Mouse (Mus musculus) testis, adult 2 months (tissue): ENCODE measurements around the gene Pnp. TPM values are rescaled to one million over a fixed set of nuclear protein-coding genes. Genes with fewer than 3 reads are reported as not detected.

Experiments
- H3K27ac ChIP-seq: fragments of 200-500 bp; 2 replicates; pipeline ENCODE4 v1.5.1; 2012; ENCODE audit warnings: low read depth, low read length; ENCODE audit not compliant: control insufficient read depth, insufficient read depth
- H3K27me3 ChIP-seq: fragments of 200-500 bp; 2 replicates; pipeline ENCODE4 v1.6.1; 2012; ENCODE audit warnings: mild to moderate bottlenecking, low read length, moderate library complexity; ENCODE audit not compliant: control insufficient read depth, insufficient read depth
- H3K36me3 ChIP-seq: fragments of 200-500 bp; 2 replicates; pipeline ENCODE4 v1.6.1; 2012; ENCODE audit warnings: mild to moderate bottlenecking, low read length; ENCODE audit not compliant: control insufficient read depth, insufficient read depth
- H3K4me1 ChIP-seq: fragments of 200-500 bp; 2 replicates; pipeline ENCODE4 v1.6.1; 2012; ENCODE audit warnings: low read length; ENCODE audit not compliant: control insufficient read depth, insufficient read depth
- H3K4me3 ChIP-seq: fragments of 200-500 bp; 2 replicates; pipeline ENCODE4 v1.5.1; 2012; ENCODE audit warnings: low read depth, mild to moderate bottlenecking, low read length, moderate library complexity, mixed read lengths; ENCODE audit not compliant: control insufficient read depth
- CTCF ChIP-seq: fragments of 200-500 bp; IDR thresholded peaks from 2 replicates; pipeline ENCODE4 v1.5.1; 2012; ENCODE audit warnings: low read depth, mild to moderate bottlenecking, inconsistent platforms, low read length, moderate library complexity; ENCODE audit not compliant: control insufficient read depth, insufficient read depth, insufficient replicate concordance
- POLR2A ChIP-seq: fragments of 200-500 bp; IDR thresholded peaks from 2 replicates; pipeline ENCODE4 v1.6.1; 2012; ENCODE audit warnings: low read depth, mild to moderate bottlenecking, inconsistent platforms, low read length, moderate library complexity; ENCODE audit not compliant: control insufficient read depth
- polyA plus RNA-seq: library from polyadenylated mRNA; depleted of rRNA; stranded (reverse); fragments of >200 nt; gene quantifications from 2 replicates; pipeline ENCODE4 v1.2.3, GENCODE M21; 2012; rRNA removed

Gene Pnp
- 5.6 and 5.8 TPM in 2 replicates for polyA plus RNA-seq

GRCm38 (mm10) chr14:50930754-50931492, at the start of gene Pnp, which contains the start of gene Pip4p1:
Pnp (plus strand) TSS chr14:50931082.
Pip4p1 (minus strand) TSS chr14:50930856.
- peak; percentile 59 for TF ChIP-seq POLR2A
- TF ChIP-seq CTCF, result no peak
- no peaks in the 10 kb centered on the region for H3K36me3 ChIP-seq
- peak within 1 kb of the TSS; percentile 88 for H3K27ac ChIP-seq
- peak within 1 kb of the TSS; percentile 84 for H3K4me3 ChIP-seq
- no peaks in the 10 kb centered on the region for H3K27me3 ChIP-seq
- peaks cover 4% of the 10 kb centered on the region for H3K4me1 ChIP-seq

GRCm38 (mm10) chr14:50891621-50892020, 39.3 kb upstream of the Pnp start:
- H3K27me3 ChIP-seq, result no peaks in the 10 kb centered on the region
- no peaks in the 10 kb centered on the region for H3K36me3 ChIP-seq
- H3K4me1 ChIP-seq, result peaks cover 6% of the 10 kb centered on the region
- H3K4me3 ChIP-seq, result no peak overlapping the region
- TF ChIP-seq CTCF, result no peak
- TF ChIP-seq POLR2A, result no peak
- no peak overlapping the region for H3K27ac ChIP-seq

GRCm38 (mm10) chr14:50892091-50892490, 38.8 kb upstream of the Pnp start:
- H3K36me3 ChIP-seq, result no peaks in the 10 kb centered on the region
- TF ChIP-seq POLR2A, result no peak
- TF ChIP-seq CTCF, result no peak

GRCm38 (mm10) chr14:50892541-50893459, 38.1 kb upstream of the Pnp start:
- Histone ChIP-seq H3K27ac (no peak overlapping the region), H3K4me1 (peaks cover 7% of the 10 kb centered on the region), H3K4me3 (no peak overlapping the region), H3K27me3 (no peaks in the 10 kb centered on the region), H3K36me3 (no peaks in the 10 kb centered on the region)
- TF ChIP-seq CTCF (no peak), POLR2A (no peak)

More at GRCm38 (mm10) chr14:50892091-50892490, 38.8 kb upstream of the Pnp start:
- Histone ChIP-seq H3K4me3 (no peak overlapping the region), H3K27ac (no peak overlapping the region), H3K27me3 (no peaks in the 10 kb centered on the region), H3K4me1 (peaks cover 7% of the 10 kb centered on the region)

- peaks cover 7% of the 10 kb centered on the region for H3K4me1 ChIP-seq
- no peak overlapping the region for H3K4me3 ChIP-seq
- TF ChIP-seq POLR2A (no peak), CTCF (no peak)
- no peak overlapping the region for H3K27ac ChIP-seq
- H3K36me3 ChIP-seq, result no peaks in the 10 kb centered on the region
- no peaks in the 10 kb centered on the region for H3K27me3 ChIP-seq
These were observed 35.5 kb upstream of the Pnp start for GRCm38 (mm10) chr14:50895407-50895806.

GRCm38 (mm10) chr14:50895985-50896746, 34.7 kb upstream of the Pnp start:
- TF ChIP-seq POLR2A (no peak), CTCF (no peak)
- Histone ChIP-seq H3K36me3 (no peaks in the 10 kb centered on the region), H3K27ac (no peak overlapping the region)

More at GRCm38 (mm10) chr14:50895985-50896746, 34.7 kb upstream of the Pnp start:
- Histone ChIP-seq H3K4me1 (peaks cover 7% of the 10 kb centered on the region), H3K27me3 (no peaks in the 10 kb centered on the region), H3K4me3 (peak overlapping the region; percentile 75)
